In the genomic region with DNA sequence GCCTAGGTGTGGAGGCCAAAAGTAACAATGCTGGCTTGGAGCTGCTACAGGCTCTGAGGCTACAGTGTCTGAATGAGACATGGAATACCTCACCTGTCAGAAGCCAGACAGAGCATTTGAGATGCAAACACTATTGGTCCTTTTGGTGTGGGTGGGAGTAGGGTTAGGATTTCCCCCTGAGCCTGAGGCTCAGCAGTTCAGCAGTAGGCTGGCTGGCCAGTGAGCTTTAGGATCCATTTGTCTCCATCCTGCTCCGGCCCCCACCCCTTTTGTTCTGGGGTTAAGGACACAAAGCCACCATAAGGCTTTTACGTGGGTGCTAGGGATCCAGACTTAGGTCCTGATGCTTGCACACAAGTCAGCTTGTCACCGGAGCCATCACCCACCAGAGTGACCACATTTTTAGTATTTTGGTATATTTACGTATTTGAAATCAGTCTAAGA, we compare ENCODE assay signal across 21 mouse cellular contexts. TPM values are rescaled to one million over a fixed set of nuclear protein-coding genes. Genes with fewer than 3 reads are reported as not detected.
DNase-seq lines count a peak whose midpoint lies in the region; ATAC-seq and TF ChIP-seq lines count a peak whose summit lies in the region.
"Had no signal": no experiment of that assay in that cellular context is flagged by ENCODE, and none has a peak within 500 bp of the region (broad histone marks: within the 10 kb centered on the region; RNA-seq: fewer than 3 reads in every experiment).

No protein-coding gene starts in this region.

- H3K4me2 ChIP-seq in forebrain, embryonic 14.5 days (ENCODE audit: low read length): no peak overlapping the region
- no peak overlapping the region for H3K4me2 ChIP-seq in lung, embryonic 14.5 days
- H3K4me2 ChIP-seq in midbrain, postnatal 0 days (ENCODE audit: low read depth, low read length, poor library complexity, severe bottlenecking): no peak overlapping the region
- H3K4me2 ChIP-seq: embryonic facial prominence, embryonic 15.5 days; hindbrain, embryonic 13.5 days; intestine, embryonic 15.5 days had no signal

- no peak for ATAC-seq in forebrain, embryonic 14.5 days
- ATAC-seq in lung, embryonic 14.5 days (ENCODE audit: insufficient read depth): 0 out of 2 replicates have a peak, but pooled peaks have one; percentile 3
- ATAC-seq in midbrain, postnatal 0 days (ENCODE audit: low FRiP score): no peak
- ATAC-seq: Patski had no signal

- no peak for TF ChIP-seq CTCF in lung, embryonic 14.5 days (IDR thresholded peaks at IDR 0.05; ENCODE audit: low read depth)
- TF ChIP-seq CTCF in midbrain, postnatal 0 days (IDR thresholded peaks at IDR 0.05): no peak

- peaks cover 55% of the 10 kb centered on the region for H3K4me1 ChIP-seq in forebrain, embryonic 10.5 days
- H3K4me1 ChIP-seq in forebrain, embryonic 14.5 days (ENCODE audit: control insufficient read depth, insufficient read depth, low read length): peaks cover 12% of the 10 kb centered on the region
- H3K4me1 ChIP-seq in lung, embryonic 14.5 days (ENCODE audit: insufficient read depth): peaks cover 9% of the 10 kb centered on the region
- peaks cover 29 to 47% of the 10 kb centered on the region in 2 experiments for H3K4me1 ChIP-seq in ES-E14 (ENCODE audit: control insufficient read depth in 2 of 2, insufficient read depth in 2 of 2, low read length in 2 of 2, poor library complexity in 1 of 2)
- peaks cover 70% of the 10 kb centered on the region for H3K4me1 ChIP-seq in limb, embryonic 10.5 days
- 0 out of 2 replicates have a peak, but pooled peaks cover 9% of the 10 kb centered on the region for H3K4me1 ChIP-seq in midbrain, postnatal 0 days (ENCODE audit: insufficient read depth, low read length)

- no peak for DNase-seq in forebrain, embryonic 10.5 days (ENCODE audit: extremely low spot score, low spot score)
- no peak for DNase-seq in forebrain, embryonic 14.5 days (ENCODE audit: low spot score)
- no peak for DNase-seq in lung, embryonic 14.5 days
- DNase-seq in lung, postnatal 25 days (ENCODE audit: low spot score): no peak
- peak; percentile 40 for DNase-seq in ES-E14 (ENCODE audit: low read depth, low spot score)
- no peak for DNase-seq in limb, embryonic 10.5 days (ENCODE audit: low spot score)
- DNase-seq in frontal cortex, postnatal 25 days (ENCODE audit: low spot score in 2 of 2): no peak
- no peak for DNase-seq in midbrain, postnatal 0 days (ENCODE audit: low spot score)
- DNase-seq: cerebellum, adult 11-12 months; cerebellum, adult 9-10 months; cerebellum, postnatal 25 days; gastrocnemius, postnatal 14 days; heart, postnatal 10 days; kidney, adult 2 months had no signal

- H3K27ac ChIP-seq in forebrain, embryonic 10.5 days: peak overlapping the region; percentile 46; the same call in 1 of the 2 replicates
- no peak overlapping the region for H3K27ac ChIP-seq in forebrain, embryonic 14.5 days (ENCODE audit: low read depth, low read length)
- no peak overlapping the region for H3K27ac ChIP-seq in lung, embryonic 14.5 days (ENCODE audit: low read depth)
- H3K27ac ChIP-seq in ES-E14 (ENCODE audit: insufficient read depth, low read depth, low read length, poor library complexity, severe bottlenecking): peak overlapping the region; percentile 89
- peak overlapping the region; percentile 93 for H3K27ac ChIP-seq in limb, embryonic 10.5 days
- no peak overlapping the region for H3K27ac ChIP-seq in midbrain, postnatal 0 days (ENCODE audit: low read depth, low read length)
- H3K27ac ChIP-seq: embryonic facial prominence, embryonic 15.5 days; hindbrain, embryonic 13.5 days; hindbrain, postnatal 0 days; intestine, embryonic 15.5 days had no signal

- no peaks in the 10 kb centered on the region for H3K9me3 ChIP-seq in forebrain, embryonic 10.5 days
- H3K9me3 ChIP-seq in forebrain, embryonic 14.5 days (replicated peaks; ENCODE audit: control insufficient read depth, low read length): no peaks in the 10 kb centered on the region
- no peaks in the 10 kb centered on the region for H3K9me3 ChIP-seq in lung, embryonic 14.5 days (ENCODE audit: low read depth, low read length)
- no peaks in the 10 kb centered on the region for H3K9me3 ChIP-seq in ES-E14 (ENCODE audit: control insufficient read depth, insufficient read depth, low read depth, low read length)
- no peaks in the 10 kb centered on the region for H3K9me3 ChIP-seq in limb, embryonic 10.5 days (replicated peaks)
- H3K9me3 ChIP-seq in midbrain, postnatal 0 days (ENCODE audit: low read length): no peaks in the 10 kb centered on the region
- H3K9me3 ChIP-seq: embryonic facial prominence, embryonic 15.5 days; hindbrain, embryonic 13.5 days; intestine, embryonic 15.5 days had no signal

- H3K9ac ChIP-seq in forebrain, embryonic 14.5 days (ENCODE audit: low read length): no peak overlapping the region
- H3K9ac ChIP-seq in lung, embryonic 14.5 days: no peak overlapping the region
- H3K9ac ChIP-seq in ES-E14 (ENCODE audit: insufficient read depth, low read depth, low read length, poor library complexity, severe bottlenecking): no peak overlapping the region
- no peak overlapping the region for H3K9ac ChIP-seq in midbrain, postnatal 0 days (replicated peaks; ENCODE audit: low read length, poor library complexity, severe bottlenecking)
- H3K9ac ChIP-seq: embryonic facial prominence, embryonic 15.5 days; hindbrain, embryonic 13.5 days; intestine, embryonic 15.5 days had no signal

- peaks cover 18% of the 10 kb centered on the region; the same call in 1 of the 2 replicates for H3K27me3 ChIP-seq in forebrain, embryonic 10.5 days (ENCODE audit: poor library complexity, severe bottlenecking)
- no peaks in the 10 kb centered on the region; the same call in 1 of the 2 replicates for H3K27me3 ChIP-seq in forebrain, embryonic 14.5 days (replicated peaks; ENCODE audit: control insufficient read depth, insufficient read depth, low read length)
- H3K27me3 ChIP-seq in lung, embryonic 14.5 days (ENCODE audit: insufficient read depth, low read length): no peaks in the 10 kb centered on the region
- H3K27me3 ChIP-seq in limb, embryonic 10.5 days (ENCODE audit: low read depth, poor library complexity, severe bottlenecking): no peaks in the 10 kb centered on the region
- H3K27me3 ChIP-seq in midbrain, postnatal 0 days (ENCODE audit: insufficient read depth, low read length): no peaks in the 10 kb centered on the region
- H3K27me3 ChIP-seq: embryonic facial prominence, embryonic 15.5 days; hindbrain, embryonic 13.5 days; intestine, embryonic 15.5 days; Patski had no signal

- H3K36me3 ChIP-seq in forebrain, embryonic 10.5 days (replicated peaks): no peaks in the 10 kb centered on the region
- no peaks in the 10 kb centered on the region for H3K36me3 ChIP-seq in forebrain, embryonic 14.5 days (ENCODE audit: control insufficient read depth, insufficient read depth, low read length)
- H3K36me3 ChIP-seq in lung, embryonic 14.5 days (ENCODE audit: insufficient read depth): no peaks in the 10 kb centered on the region
- H3K36me3 ChIP-seq in ES-E14 (ENCODE audit: control insufficient read depth, insufficient read depth, low read length, poor library complexity, severe bottlenecking): no peaks in the 10 kb centered on the region
- H3K36me3 ChIP-seq in limb, embryonic 10.5 days: no peaks in the 10 kb centered on the region
- no peaks in the 10 kb centered on the region for H3K36me3 ChIP-seq in midbrain, postnatal 0 days (ENCODE audit: insufficient read depth, low read length)
- H3K36me3 ChIP-seq: embryonic facial prominence, embryonic 15.5 days; hindbrain, embryonic 13.5 days; intestine, embryonic 15.5 days had no signal

- in situ Hi-C loops in ES-E14 (cut with MboI; ENCODE audit: low sequenced_read_pairs in 2 of 2, unreplicated experiment in 2 of 2): no loop called here

- WGBS in forebrain, embryonic 10.5 days: 77% methylated on average over 4 of the region's 4 CpGs
- WGBS in forebrain, embryonic 14.5 days: 74% methylated on average over 4 of the region's 4 CpGs
- WGBS in lung, embryonic 14.5 days: 67% methylated on average over 4 of the region's 4 CpGs
- WGBS in limb, embryonic 10.5 days: 64% methylated on average over 4 of the region's 4 CpGs
- WGBS in midbrain, postnatal 0 days: 84% methylated on average over 4 of the region's 4 CpGs

- H3K4me3 ChIP-seq in forebrain, embryonic 10.5 days: no peak overlapping the region
- H3K4me3 ChIP-seq in forebrain, embryonic 14.5 days (ENCODE audit: low read depth, low read length): no peak overlapping the region
- H3K4me3 ChIP-seq in lung, embryonic 14.5 days (ENCODE audit: low read depth, low read length): no peak overlapping the region
- no peak overlapping the region for H3K4me3 ChIP-seq in ES-E14 (ENCODE audit: insufficient read depth in 1 of 2, low read depth in 1 of 2, low read length in 2 of 2, poor library complexity in 1 of 2, severe bottlenecking in 1 of 2)
- H3K4me3 ChIP-seq in limb, embryonic 10.5 days: no peak overlapping the region
- H3K4me3 ChIP-seq in midbrain, postnatal 0 days (ENCODE audit: low read depth, low read length): no peak overlapping the region
- H3K4me3 ChIP-seq: embryonic facial prominence, embryonic 15.5 days; erythroblast, embryonic 14.5 days; hindbrain, embryonic 13.5 days; intestine, embryonic 15.5 days had no signal

TF ChIP-seq in ES-E14, 5 proteins besides CTCF, POLR2A, EP300 and RAD21:
- TF ChIP-seq HCFC1 (IDR thresholded peaks at IDR 0.05; ENCODE audit: borderline replicate concordance, insufficient read depth, low read length) (no peak), MAFK (IDR thresholded peaks at IDR 0.05; ENCODE audit: insufficient read depth, low read depth, low read length) (no peak), ZC3H11A (IDR thresholded peaks at IDR 0.05; ENCODE audit: borderline replicate concordance, low read depth, low read length) (no peak), CHD2 (IDR thresholded peaks at IDR 0.05; ENCODE audit: low read depth, low read length) (no peak), ZNF384 (IDR thresholded peaks at IDR 0.05; ENCODE audit: low read depth, low read length) (no peak)
TF ChIP-seq in ES-E14: peak in this region for 0.

RNA-seq across cellular contexts. Expression of gene Ptgfrn, which starts 53.9 kb away (rescaled TPM):
- polyA plus RNA-seq in forebrain, embryonic 10.5 days (2016; fragmentation: Nextera tagmentation; extraction: Ambion mirVana): 3.2 and 3.3 TPM in 2 replicates
- 3.4 and 4.5 TPM in 2 replicates for polyA plus RNA-seq in forebrain, embryonic 14.5 days (2014; fragmentation: Nextera tagmentation; extraction: Ambion mirVana)
- polyA plus RNA-seq in lung, embryonic 14.5 days (2014; fragmentation: Nextera tagmentation; extraction: Ambion mirVana): 7.5 and 7.9 TPM in 2 replicates
- total RNA-seq in ES-E14 (2012; rRNA removed): 52.3 and 81.2 TPM in 2 replicates
- polyA plus RNA-seq in limb, embryonic 10.5 days (2016; fragmentation: Nextera tagmentation; extraction: Ambion mirVana): 3.4 and 4.0 TPM in 2 replicates
- 53.9 and 58.5 TPM in 2 replicates for total RNA-seq in midbrain, postnatal 0 days (2014; rRNA removed)
- 3.7 and 3.8 TPM in 2 replicates for polyA plus RNA-seq in midbrain, postnatal 0 days (2015; fragmentation: Nextera tagmentation; extraction: Ambion mirVana)
- total RNA-seq: MEL had no signal
- polyA plus RNA-seq: erythroblast, embryonic 14.5 days had no signal

Comparison
In these comparisons a context has a peak if more than half of its experiments do, and no peak if none do; other contexts are left out.
1. H3K27ac ChIP-seq: peak in forebrain, embryonic 10.5 days (single experiment), ES-E14 (single experiment) and limb, embryonic 10.5 days (single experiment); none in forebrain, embryonic 14.5 days (single experiment), lung, embryonic 14.5 days (single experiment) and midbrain, postnatal 0 days (single experiment).